Mouse (Mus musculus): ENCODE results near the gene Erich3. TPM values are rescaled to one million over a fixed set of nuclear protein-coding genes. Genes with fewer than 3 reads are reported as not detected.

The Erich3 gene
- total and polyA plus RNA-seq, 3 experiments: not detected

GRCm38 (mm10) chr3:154663976-154664581 is 420 bp downstream of the Erich3 start (continued):
- no peak for TF ChIP-seq SMC3 (IDR thresholded peaks at IDR 0.05; ENCODE audit: low read depth, low read length)

DNA sequence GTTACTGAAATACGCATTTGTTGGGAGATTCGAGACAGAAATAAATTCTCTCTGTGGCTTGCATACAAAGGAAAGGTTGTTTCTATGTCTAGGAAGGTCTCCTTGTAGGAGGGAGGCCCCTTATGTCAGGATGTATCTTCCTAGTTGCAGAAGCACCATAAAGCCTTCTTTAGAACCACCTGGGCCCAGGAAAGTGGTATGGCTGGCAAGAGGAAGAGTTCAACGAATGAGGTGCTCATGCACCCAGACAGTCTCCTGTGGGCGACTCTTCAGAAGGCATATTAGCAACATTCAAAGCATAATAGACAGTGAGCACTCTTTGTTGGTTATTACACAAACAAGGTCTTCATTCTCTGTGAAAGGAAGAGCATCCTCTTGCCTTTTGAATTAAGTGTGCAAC is 977 bp downstream of the Erich3 start:
- no peak for DNase-seq (ENCODE audit: low read depth, low spot score)
- Histone ChIP-seq H3K4me1 (ENCODE audit: control insufficient read depth in 1 of 2, insufficient read depth in 2 of 2, low read length in 2 of 2) (no peaks in the 10 kb centered on the region), H3K9ac (ENCODE audit: control insufficient read depth, low read depth, low read length, poor library complexity, severe bottlenecking) (no peak overlapping the region)

GRCm38 (mm10) chr3:154668485-154668884 is 4.8 kb downstream of the Erich3 start:
- no peaks in the 10 kb centered on the region for H3K4me1 ChIP-seq (ENCODE audit: control insufficient read depth in 1 of 2, insufficient read depth in 2 of 2, low read length in 2 of 2)
- no peak overlapping the region for H3K27ac ChIP-seq (ENCODE audit: control insufficient read depth, low read depth, low read length)
- no peak overlapping the region for H3K4me3 ChIP-seq (ENCODE audit: control insufficient read depth in 1 of 2, insufficient read depth in 1 of 2, low read depth in 2 of 2, low read length in 2 of 2)
- no peak for DNase-seq (ENCODE audit: low read depth, low spot score)
- H3K9ac ChIP-seq (ENCODE audit: control insufficient read depth, low read depth, low read length, poor library complexity, severe bottlenecking): no peak overlapping the region
- no peaks in the 10 kb centered on the region for H3K9me3 ChIP-seq (replicated peaks; ENCODE audit: insufficient read depth, low read length)
- no peak for TF ChIP-seq EP300 (IDR thresholded peaks at IDR 0.05; ENCODE audit: low read depth in 1 of 2, low read length in 2 of 2)
- no peak for TF ChIP-seq MXI1 (IDR thresholded peaks at IDR 0.05; ENCODE audit: low read depth, low read length)
- TF ChIP-seq ZMIZ1 (IDR thresholded peaks at IDR 0.05; ENCODE audit: low read depth, low read length): no peak
- no peak for TF ChIP-seq ZC3H11A (IDR thresholded peaks at IDR 0.05; ENCODE audit: low read depth, low read length)
- TF ChIP-seq E2F4 (IDR thresholded peaks at IDR 0.05; ENCODE audit: borderline replicate concordance, low read depth, low read length): no peak
- no peak for TF ChIP-seq SMC3 (IDR thresholded peaks at IDR 0.05; ENCODE audit: low read depth, low read length)
- no peak for TF ChIP-seq HCFC1 (IDR thresholded peaks at IDR 0.05; ENCODE audit: low read depth, low read length)
- no peak for TF ChIP-seq MYC (IDR thresholded peaks at IDR 0.05; ENCODE audit: low read depth, low read length)
- TF ChIP-seq MAZ (IDR thresholded peaks at IDR 0.05; ENCODE audit: low read depth, low read length): no peak
- TF ChIP-seq MYB (IDR thresholded peaks at IDR 0.05; ENCODE audit: low read depth, low read length): no peak
- TF ChIP-seq TBP (IDR thresholded peaks at IDR 0.05; ENCODE audit: low read depth, low read length): no peak
- no peak for TF ChIP-seq USF1 (IDR thresholded peaks at IDR 0.05; ENCODE audit: low read depth, low read length)
- TF ChIP-seq RCOR1 (IDR thresholded peaks at IDR 0.05; ENCODE audit: low read depth, low read length): no peak
- TF ChIP-seq RAD21 (IDR thresholded peaks at IDR 0.05; ENCODE audit: low read depth, low read length): no peak
- TF ChIP-seq NELFE (IDR thresholded peaks at IDR 0.05; ENCODE audit: low read depth, low read length): no peak
- no peak for TF ChIP-seq GATA1 (IDR thresholded peaks at IDR 0.05; ENCODE audit: low read depth, low read length)
- TF ChIP-seq KAT2A (conservative IDR thresholded peaks at IDR 0.05; ENCODE audit: low read depth, low read length): no peak
- no peaks in the 10 kb centered on the region for H3K36me3 ChIP-seq (ENCODE audit: control insufficient read depth in 1 of 2, insufficient read depth in 2 of 2, low read length in 2 of 2)
- no peaks in the 10 kb centered on the region for H3K79me2 ChIP-seq (ENCODE audit: control insufficient read depth, insufficient read depth, low read length, poor library complexity)
- no peaks in the 10 kb centered on the region; a peak in 1 of 4 replicates for H3K27me3 ChIP-seq (ENCODE audit: control insufficient read depth in 1 of 2, insufficient read depth in 2 of 2, low read length in 2 of 2)

More for the DNA sequence above, 977 bp downstream of the Erich3 start:
- H3K27me3 ChIP-seq (ENCODE audit: control insufficient read depth in 1 of 2, insufficient read depth in 2 of 2, low read length in 2 of 2): no peaks in the 10 kb centered on the region
- H3K27ac ChIP-seq (ENCODE audit: control insufficient read depth, low read depth, low read length): no peak overlapping the region
- no peaks in the 10 kb centered on the region for H3K79me2 ChIP-seq (ENCODE audit: control insufficient read depth, insufficient read depth, low read length, poor library complexity)
- H3K36me3 ChIP-seq (ENCODE audit: control insufficient read depth in 1 of 2, insufficient read depth in 2 of 2, low read length in 2 of 2): no peaks in the 10 kb centered on the region
- TF ChIP-seq SIN3A (IDR thresholded peaks at IDR 0.05; ENCODE audit: low read length) (no peak), HCFC1 (IDR thresholded peaks at IDR 0.05; ENCODE audit: low read depth, low read length) (no peak), BHLHE40 (IDR thresholded peaks at IDR 0.05; ENCODE audit: borderline replicate concordance, low read depth, low read length) (no peak), KAT2A (conservative IDR thresholded peaks at IDR 0.05; ENCODE audit: low read depth, low read length) (no peak), TAL1 (IDR thresholded peaks at IDR 0.05; ENCODE audit: low read length) (no peak), USF1 (IDR thresholded peaks at IDR 0.05; ENCODE audit: low read depth, low read length) (no peak), POLR2AphosphoS2 (IDR thresholded peaks at IDR 0.05; ENCODE audit: low read length) (no peak), ZKSCAN1 (IDR thresholded peaks at IDR 0.05; ENCODE audit: low read depth, low read length) (no peak)
- no peaks in the 10 kb centered on the region for H3K9me3 ChIP-seq (replicated peaks; ENCODE audit: insufficient read depth, low read length)
- H3K4me3 ChIP-seq (ENCODE audit: control insufficient read depth in 1 of 2, insufficient read depth in 1 of 2, low read depth in 2 of 2, low read length in 2 of 2): no peak overlapping the region

Data from MEL (cell line).